Mouse (Mus musculus): ENCODE results near the gene Rps28.

Gene Rps28

DNA sequence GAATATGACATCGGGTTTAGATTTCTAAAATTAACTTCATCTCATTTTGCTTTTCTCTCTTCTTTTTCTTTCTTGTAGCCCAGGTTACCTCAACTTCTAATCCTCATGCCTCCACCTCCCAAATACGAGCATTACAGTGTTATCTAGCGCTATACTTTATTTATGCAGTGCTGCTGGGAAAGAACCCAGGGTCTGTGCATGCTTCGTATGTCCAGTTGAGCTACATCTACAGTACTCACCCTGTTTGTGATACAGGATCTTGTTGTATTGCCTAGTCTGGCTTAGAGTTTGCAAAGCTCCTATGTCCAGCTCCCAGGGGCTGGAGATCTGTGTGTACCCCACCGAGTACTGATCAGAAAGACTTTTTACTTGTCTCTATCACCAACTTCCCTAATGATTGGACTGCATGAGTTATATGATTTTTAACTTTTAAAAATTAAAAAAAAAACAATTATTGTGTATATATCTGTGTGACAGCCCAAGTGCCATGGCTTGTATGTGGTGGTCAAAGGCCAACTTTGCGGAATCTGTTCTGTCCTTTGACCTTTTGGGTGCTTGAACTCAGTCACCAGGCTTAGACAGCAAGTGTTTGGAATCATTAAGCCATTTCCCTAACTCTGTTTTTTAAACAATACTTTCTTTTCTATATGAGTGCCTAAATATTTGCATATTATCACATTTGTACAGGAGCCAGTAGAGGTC is 50.3 kb downstream of the Rps28 start:
- no peak for DNase-seq (ENCODE audit: low spot score)

DNA sequence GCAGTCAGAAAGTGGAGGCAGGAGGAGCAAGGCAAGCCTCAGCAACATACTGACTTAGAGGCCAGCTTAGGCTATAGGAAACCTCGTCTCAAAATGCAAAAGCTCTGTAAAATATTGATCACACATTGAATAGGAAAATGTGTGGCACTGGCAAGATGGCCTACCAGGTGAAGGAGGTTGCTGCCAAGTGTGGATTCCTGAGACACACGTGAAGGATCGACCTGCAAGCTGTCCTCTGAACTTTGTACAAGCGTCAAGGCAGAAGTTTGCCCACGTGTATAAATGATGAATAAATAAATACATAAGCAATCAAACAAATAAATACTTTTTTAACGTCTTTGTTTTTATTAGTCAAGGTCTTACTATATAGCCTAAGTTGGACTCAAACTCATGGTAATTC is 50.9 kb downstream of the Rps28 start:
- DNase-seq (ENCODE audit: low spot score), result no peak

DNA sequence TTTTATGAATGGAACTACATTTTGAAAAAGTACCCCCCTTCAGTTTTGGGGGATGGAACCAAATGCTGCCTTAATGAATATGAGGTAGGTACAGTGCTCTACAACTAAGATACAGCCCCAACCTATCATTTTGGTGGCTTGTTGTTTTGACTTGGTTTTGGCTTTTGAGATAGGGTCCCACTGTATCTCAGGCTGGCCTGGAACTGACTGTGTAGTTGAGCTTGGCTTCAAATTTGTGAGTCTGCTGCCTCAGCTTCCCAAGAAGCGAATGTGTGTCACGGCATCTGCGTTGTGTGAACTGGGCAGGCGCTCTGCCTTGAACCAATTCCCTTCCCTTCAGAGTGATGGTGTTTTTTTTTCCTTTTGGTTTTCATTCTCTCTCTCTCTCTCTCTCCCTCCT is 52.7 kb downstream of the Rps28 start:
- DNase-seq (ENCODE audit: low spot score), result no peak
